Mouse (Mus musculus) heart, embryonic 10.5 days (tissue): ENCODE results near the gene Spire2. TPM values are rescaled to one million over a fixed set of nuclear protein-coding genes. Genes with fewer than 3 reads are reported as not detected.
A peak's percentile ranks its signal among the peaks of the same experiment; 100 is the strongest.
"Not testable (repeated sequence)": the region's sequence is repeated elsewhere in the genome, so short reads cannot be mapped to it uniquely, and the experiment has no call there.

Experiments
- DNase-seq: peaks from one replicate; pipeline ENCODE4 v3.0.0-alpha.2; 2017; ENCODE audit warnings: low spot score
- H3K27ac ChIP-seq: fragments of 300-500 bp; sonication (generic); 2 replicates; pipeline ENCODE4 v1.5.1; 2016; ENCODE audit warnings: mild to moderate bottlenecking
- H3K27me3 ChIP-seq: fragments of 300-500 bp; sonication (generic); 2 replicates; pipeline ENCODE4 v1.6.1; 2016; ENCODE audit warnings: mild to moderate bottlenecking; ENCODE audit not compliant: poor library complexity, insufficient read depth, severe bottlenecking
- H3K36me3 ChIP-seq: fragments of 300-500 bp; sonication (generic); 2 replicates; pipeline ENCODE4 v1.6.1; 2016; ENCODE audit warnings: mild to moderate bottlenecking, moderate library complexity
- H3K4me1 ChIP-seq: fragments of 300-500 bp; sonication (generic); 2 replicates; pipeline ENCODE4 v1.6.1; 2016; ENCODE audit warnings: mild to moderate bottlenecking
- H3K4me3 ChIP-seq: fragments of 300-500 bp; sonication (generic); 2 replicates; pipeline ENCODE4 v1.5.1; 2016; ENCODE audit warnings: mild to moderate bottlenecking, moderate library complexity
- H3K9me3 ChIP-seq: fragments of 300-500 bp; sonication (generic); 2 replicates; pipeline ENCODE4 v1.6.1; 2016; ENCODE audit warnings: mild to moderate bottlenecking, moderate library complexity
- WGBS: fragments of 180-500 bp; shearing (Covaris S2); methylation state at CpG from one replicate; pipeline ENCODE4 v1.1.7; 2016; 5-methylcytosine and 5-hydroxymethylcytosine counted together
- polyA plus RNA-seq: library from polyadenylated mRNA; unstranded; fragments of >200 nt; fragmentation: Nextera tagmentation; extraction: Ambion mirVana; gene quantifications from 2 replicates; pipeline ENCODE4 v1.2.1, GENCODE M21; 2016

Spire2 gene
- polyA plus RNA-seq, 1 experiment from 2014 or later = 4.4 TPM

DNA sequence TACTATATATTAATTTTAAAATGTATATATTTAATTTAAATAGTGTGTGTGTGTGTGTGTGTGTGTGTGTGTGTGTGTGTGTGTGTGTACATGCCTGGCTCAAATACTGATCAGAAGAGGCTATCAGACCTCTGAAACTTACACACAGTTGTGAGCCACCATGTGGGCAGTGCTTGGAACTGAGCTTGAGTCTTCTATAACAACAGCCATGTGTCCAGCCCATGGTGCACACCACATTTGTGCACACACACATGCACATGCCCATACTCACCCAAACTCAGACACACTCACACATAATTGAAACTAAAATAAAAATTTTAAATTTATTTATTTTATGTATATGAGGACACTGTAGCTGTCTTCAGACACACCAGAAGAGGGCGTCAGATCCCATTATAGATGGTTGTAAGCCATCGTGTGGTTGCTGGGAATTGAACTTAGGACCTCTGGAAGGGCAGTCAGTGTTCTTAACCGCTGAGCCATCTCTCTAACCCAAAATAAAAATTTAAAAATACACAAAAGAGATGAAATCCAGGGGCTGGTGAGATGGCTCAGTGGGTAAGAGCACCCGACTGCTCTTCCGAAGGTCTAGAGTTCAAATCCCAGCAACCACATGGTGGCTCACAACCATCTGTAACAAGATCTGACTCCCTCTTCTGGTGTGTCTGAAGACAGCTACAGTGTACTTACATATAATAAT is 82.6 kb downstream of the Spire2 start:
- DNase-seq, H3K9me3 ChIP-seq, H3K27ac ChIP-seq, H3K36me3 ChIP-seq, H3K4me3 ChIP-seq: not testable (repeated sequence)
- 79% methylated on average over 5 of the region's 5 CpGs for WGBS
- peaks cover 27% of the 10 kb centered on the region for H3K4me1 ChIP-seq
- H3K27me3 ChIP-seq = peaks cover 43% of the 10 kb centered on the region

GRCm38 (mm10) chr8:123415967-123416943 is 83.7 kb downstream of the Spire2 start:
- H3K4me1 ChIP-seq = peaks cover 16% of the 10 kb centered on the region
- peak overlapping the region; percentile 53; the same call in 1 of the 2 replicates for H3K27ac ChIP-seq
- no peaks in the 10 kb centered on the region for H3K36me3 ChIP-seq
- H3K9me3 ChIP-seq = no peaks in the 10 kb centered on the region
- DNase-seq = peak; percentile 92
- H3K27me3 ChIP-seq = peaks cover 43% of the 10 kb centered on the region
- WGBS = 51% methylated on average over 8 of the region's 8 CpGs
- no peak overlapping the region for H3K4me3 ChIP-seq

- Histone ChIP-seq H3K36me3 (no peaks in the 10 kb centered on the region), H3K4me3 (no peak overlapping the region), H3K27me3 (peaks cover 39% of the 10 kb centered on the region), H3K27ac (peak overlapping the region; percentile 53; the same call in 1 of the 2 replicates), H3K9me3 (no peaks in the 10 kb centered on the region), H3K4me1 (peaks cover 9% of the 10 kb centered on the region; the same call in 1 of the 2 replicates)
- 70% methylated on average over 8 of the region's 8 CpGs for WGBS
- no peak for DNase-seq
Observed at GRCm38 (mm10) chr8:123416944-123417555, 84.5 kb downstream of the Spire2 start.

Other genes with a start within 250 kb of the Spire2 start
- gene Rpl13, start 230.4 kb upstream of the Spire2 start, polyA plus RNA-seq = 1,165 and 1,266 TPM in 2 replicates
- 0.76 and 1.5 TPM in 2 replicates for gene Cpne7, start 215.3 kb upstream of the Spire2 start, polyA plus RNA-seq
- gene Sult5a1, start 174.4 kb upstream of the Spire2 start, polyA plus RNA-seq = 9.3 and 12.3 TPM in 2 replicates
- gene Dpep1, start 146.5 kb upstream of the Spire2 start, polyA plus RNA-seq = 1.9 and 5.2 TPM in 2 replicates
- 120 and 123 TPM in 2 replicates for gene Chmp1a, start 120.0 kb upstream of the Spire2 start, polyA plus RNA-seq
- 3.5 and 3.6 TPM in 2 replicates for gene Spata33, start 119.9 kb upstream of the Spire2 start, polyA plus RNA-seq
- gene Cdk10, start 107.9 kb upstream of the Spire2 start, polyA plus RNA-seq = 27.0 and 31.2 TPM in 2 replicates
- gene Spata2l, start 96.5 kb upstream of the Spire2 start, polyA plus RNA-seq = 2.2 and 2.6 TPM in 2 replicates
- 17.8 and 21.4 TPM in 2 replicates for gene Zfp276, start 78.5 kb upstream of the Spire2 start, polyA plus RNA-seq
- gene Vps9d1, start 78.4 kb upstream of the Spire2 start, polyA plus RNA-seq = 19.7 and 20.6 TPM in 2 replicates
- 28.9 and 31.5 TPM in 2 replicates for gene Fanca, start 14.1 kb upstream of the Spire2 start, polyA plus RNA-seq
- gene Tcf25, start 41.0 kb downstream of the Spire2 start, polyA plus RNA-seq = 153 and 172 TPM in 2 replicates
- gene Mc1r, start 74.4 kb downstream of the Spire2 start, polyA plus RNA-seq = not detected in 2 replicates
- gene Tubb3, start 78.7 kb downstream of the Spire2 start, polyA plus RNA-seq = 10.5 and 15.8 TPM in 2 replicates
- 36.4 and 38.6 TPM in 2 replicates for gene Def8, start 90.8 kb downstream of the Spire2 start, polyA plus RNA-seq
- 56.3 and 63.8 TPM in 2 replicates for gene Afg3l1, start 145.2 kb downstream of the Spire2 start, polyA plus RNA-seq
- gene Dbndd1, start 182.8 kb downstream of the Spire2 start, polyA plus RNA-seq = 2.1 and 4.6 TPM in 2 replicates
- gene Gas8, start 186.1 kb downstream of the Spire2 start, polyA plus RNA-seq = 17.9 and 27.4 TPM in 2 replicates